Mouse (Mus musculus): ENCODE results near the gene Fndc4.

The Fndc4 gene

DNA sequence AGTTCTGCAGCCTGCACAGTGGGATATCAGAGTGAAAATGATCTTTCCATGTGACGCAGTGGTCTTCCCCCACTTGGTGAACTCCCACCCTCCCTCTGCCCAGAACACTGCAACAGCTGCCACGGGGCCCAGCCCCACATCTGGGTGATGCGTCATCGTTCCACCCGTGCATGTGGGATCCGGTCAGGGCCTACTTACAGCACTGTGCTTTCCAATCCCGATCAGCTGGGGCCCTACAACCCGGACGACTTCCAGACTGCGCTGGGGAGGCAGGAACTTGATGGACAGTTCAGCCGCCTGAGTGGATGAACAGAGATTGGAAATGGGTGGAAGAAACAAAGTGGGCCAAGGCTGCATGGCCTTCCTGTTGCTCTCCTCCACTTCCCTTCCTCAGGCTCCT is 38.3 kb downstream of the Fndc4 start:
- DNase-seq (ENCODE audit: low read depth, low spot score) = no peak

DNA sequence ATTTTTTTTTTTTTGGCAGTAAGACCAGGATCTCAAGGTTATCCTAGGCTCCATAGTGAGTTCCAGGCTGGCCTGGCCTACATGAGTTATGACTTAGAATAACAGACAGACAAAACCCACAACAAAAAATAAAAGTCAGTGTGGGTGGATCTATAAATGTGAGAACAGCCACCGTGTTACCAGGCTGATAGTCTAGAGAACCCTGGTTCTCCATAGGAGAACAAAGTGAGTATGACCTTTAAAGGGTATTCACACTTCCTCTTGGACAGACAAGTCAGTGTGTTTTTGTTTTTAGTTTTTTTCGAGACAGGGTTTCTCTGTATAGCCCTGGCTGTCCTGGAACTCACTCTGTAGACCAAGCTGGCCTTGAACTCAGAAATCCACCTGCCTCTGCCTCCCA is 39.9 kb downstream of the Fndc4 start:
- no peak for DNase-seq (ENCODE audit: low read depth, low spot score)

DNA sequence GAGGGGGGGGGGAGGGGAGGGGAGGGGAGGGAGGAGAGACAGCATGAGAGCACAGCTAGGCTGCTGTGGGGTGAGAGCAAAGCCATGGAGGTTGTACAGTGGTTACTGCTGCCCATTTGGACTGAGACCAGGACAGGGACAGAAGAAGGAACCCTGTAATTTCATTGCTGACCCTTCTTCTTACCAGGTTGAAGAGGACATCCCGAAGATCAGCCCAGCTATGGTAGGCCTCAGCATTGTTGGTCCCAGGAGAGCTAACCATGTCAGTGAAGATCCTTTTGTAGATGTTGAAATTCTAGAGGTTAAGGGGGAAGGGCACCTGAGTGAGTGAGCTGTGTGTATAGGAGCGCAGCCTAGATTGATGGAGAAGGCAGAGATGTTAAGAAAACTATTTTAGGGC is 40.5 kb downstream of the Fndc4 start:
- DNase-seq (ENCODE audit: low read depth, low spot score) = no peak

DNA sequence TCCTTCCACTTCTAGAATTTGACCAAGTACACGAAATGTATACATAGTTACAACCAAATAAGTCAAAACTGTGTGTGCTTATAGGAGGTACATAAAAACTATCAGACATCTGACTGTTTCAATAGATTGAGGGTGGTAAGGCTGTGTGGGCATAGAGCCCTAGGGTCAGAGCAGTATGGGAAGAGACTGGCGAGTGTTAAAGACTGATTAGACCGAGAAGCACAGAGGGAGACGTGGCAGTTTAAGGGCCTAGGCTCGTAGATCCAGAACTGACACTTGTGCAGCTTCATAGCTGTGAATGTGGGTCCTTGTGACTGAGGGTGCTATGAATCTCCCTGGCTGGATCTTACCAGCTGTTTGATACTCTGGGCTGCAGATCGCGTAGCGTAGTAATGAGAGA is 41.0 kb downstream of the Fndc4 start:
- DNase-seq (ENCODE audit: low read depth, low spot score) = no peak

DNA sequence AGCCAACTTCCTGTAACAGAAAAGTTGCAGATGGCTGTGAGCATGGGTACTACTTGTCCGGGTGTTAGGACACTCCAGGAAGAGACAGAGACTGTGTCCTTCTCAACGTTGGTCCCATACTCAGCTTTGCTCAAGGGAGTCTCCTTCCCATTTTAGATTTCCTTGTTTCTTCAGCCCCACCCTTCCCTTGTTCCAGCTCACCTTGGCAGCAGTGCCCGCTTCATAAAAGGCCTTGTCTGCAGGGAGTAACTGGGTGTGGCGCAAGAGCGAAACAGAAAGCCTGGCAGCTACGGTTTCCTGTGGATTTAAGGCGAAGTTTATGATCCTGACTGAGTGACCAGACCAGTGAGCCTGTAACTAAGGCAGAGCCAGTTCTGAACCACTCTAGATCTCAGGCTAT is 41.4 kb downstream of the Fndc4 start:
- DNase-seq (ENCODE audit: low read depth, low spot score) = no peak

DNA sequence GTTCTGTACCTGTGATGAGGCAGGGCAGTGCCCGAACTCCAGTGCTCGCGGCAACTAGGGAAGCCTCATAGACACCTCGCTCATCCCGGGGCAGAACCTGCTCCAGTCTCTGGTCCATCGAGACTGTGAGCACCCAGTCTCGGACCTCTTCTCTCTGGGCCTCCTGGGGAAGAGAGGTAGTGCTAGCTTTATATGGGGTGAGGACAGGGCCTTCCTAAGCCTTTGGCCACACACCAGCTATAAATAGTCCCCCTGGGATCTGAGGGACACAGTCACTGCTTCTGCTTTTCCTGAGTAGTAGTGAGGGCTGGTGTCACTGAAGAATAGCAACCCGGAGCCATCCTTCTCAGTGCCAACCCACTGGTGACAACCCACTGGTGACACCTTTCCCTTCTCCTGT is 42.1 kb downstream of the Fndc4 start:
- DNase-seq (ENCODE audit: low read depth, low spot score) = no peak

DNA sequence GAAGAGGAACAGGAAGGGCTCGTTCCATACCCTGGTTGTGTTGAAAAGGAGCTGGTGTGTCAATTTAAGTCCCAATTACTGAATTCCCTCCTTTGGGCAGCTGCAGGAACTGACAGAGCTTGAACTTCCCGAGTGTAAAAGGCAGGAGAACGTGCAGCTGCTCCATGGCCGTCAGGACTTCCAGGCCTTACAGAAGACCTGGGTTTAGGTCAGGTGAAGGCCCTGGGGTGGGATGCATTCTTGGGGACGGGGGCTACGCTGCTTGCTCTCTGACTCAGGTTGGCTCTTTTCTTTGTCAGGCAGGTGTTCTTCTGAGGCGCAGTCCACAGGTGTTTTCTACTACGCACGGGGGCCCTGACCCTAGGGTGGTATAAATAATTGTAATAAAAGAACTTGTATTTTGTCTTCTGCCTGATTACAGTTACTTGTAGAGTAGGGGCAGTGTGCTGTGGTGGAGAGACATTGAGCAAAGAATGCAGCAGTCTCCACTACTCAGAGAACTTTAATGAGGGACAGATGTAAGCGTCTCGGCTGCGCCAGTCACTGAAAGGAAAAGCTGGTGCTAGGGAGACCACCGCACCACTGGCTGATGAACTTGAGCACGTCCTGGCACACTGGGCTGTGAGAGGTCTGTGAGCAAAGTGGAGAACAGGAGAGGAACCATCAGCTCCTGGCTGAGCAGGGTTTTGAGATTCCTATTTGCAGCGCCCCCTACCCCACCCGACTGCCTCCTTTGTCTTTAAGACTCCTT is 42.9 kb downstream of the Fndc4 start:
- DNase-seq (ENCODE audit: low read depth, low spot score) = no peak

DNA sequence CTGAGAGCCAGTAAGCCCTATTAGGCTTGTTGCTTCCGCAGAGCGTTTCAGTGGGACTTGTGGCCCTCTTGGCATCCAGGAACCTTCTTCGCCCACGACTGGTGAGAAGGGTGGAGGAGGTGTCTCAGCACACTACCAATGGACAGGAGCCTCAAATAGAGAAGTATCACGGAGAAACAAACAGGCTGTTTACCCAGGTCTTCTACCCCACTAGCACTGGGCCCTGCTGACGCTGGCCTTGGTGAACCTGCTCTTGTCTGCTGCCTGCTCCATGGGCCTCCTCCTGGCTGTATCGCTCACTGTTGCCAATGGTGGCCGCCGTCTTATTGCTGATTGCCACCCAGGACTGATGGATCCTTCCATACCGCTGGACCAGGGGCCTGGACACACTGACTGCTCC is 43.7 kb downstream of the Fndc4 start:
- DNase-seq (ENCODE audit: low read depth, low spot score) = no peak

DNA sequence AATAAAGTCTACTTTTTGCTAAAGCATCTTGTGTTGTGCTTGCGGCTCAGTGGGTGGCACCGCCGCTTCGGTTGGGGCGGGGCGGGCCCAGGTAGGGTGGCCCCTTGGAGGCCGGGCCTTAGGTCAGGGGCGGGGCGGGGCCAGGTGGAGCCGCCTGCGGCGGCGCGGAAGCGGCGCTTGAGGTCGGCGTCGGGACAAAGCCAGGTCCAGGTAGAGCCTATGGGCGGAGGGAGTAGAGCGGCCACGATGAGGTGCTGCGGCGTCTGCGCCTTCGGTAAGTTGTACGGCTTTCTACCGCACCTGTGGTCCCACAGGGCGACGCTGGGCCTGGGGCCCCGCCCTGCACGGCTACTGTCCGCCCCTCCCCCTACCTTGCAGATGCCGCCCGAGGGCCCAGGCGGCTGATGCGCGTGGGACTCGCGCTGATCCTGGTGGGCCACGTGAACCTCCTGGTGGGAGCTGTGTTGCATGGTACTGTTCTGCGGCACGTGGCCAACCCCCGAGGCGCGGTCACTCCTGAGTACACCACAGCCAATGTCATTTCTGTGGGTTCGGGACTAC is 44.3 kb downstream of the Fndc4 start, which contains the start of gene Krtcap3:
Krtcap3 (plus strand) TSS at position 151 of the 561 bp plus-strand sequence.
- DNase-seq (ENCODE audit: low read depth, low spot score) = peak; percentile 61

DNA sequence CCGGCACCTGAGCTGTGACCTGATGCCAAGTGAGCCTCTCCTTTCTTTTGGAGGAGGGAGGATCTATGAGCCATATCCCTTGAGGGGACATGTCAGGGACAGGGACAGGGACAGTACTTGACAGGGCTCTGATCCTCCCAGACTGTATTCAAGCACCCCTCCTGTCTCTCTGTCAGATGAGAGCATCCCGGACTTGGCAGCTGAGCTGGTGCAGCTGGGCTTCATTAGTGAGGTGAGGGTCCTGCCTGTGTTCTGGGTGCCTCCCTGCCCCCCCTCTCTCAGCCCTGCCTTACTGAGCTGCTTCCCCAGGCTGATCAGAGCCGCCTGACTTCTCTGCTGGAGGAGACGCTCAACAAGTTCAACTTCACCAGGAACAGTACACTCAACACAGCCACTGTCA is 45.2 kb downstream of the Fndc4 start:
- DNase-seq (ENCODE audit: low read depth, low spot score) = no peak

Measured in WW6 (cell line).